Mouse (Mus musculus) kidney, postnatal 14 days (tissue): ENCODE results near the gene Fam214a.
"Not testable (repeated sequence)": the region's sequence is repeated elsewhere in the genome, so short reads cannot be mapped to it uniquely, and the experiment has no call there.

Experiments
- DNase-seq: peaks from one replicate; pipeline ENCODE4 v3.0.0; 2022; ENCODE audit warnings: mixed read lengths

The Fam214a gene

DNA sequence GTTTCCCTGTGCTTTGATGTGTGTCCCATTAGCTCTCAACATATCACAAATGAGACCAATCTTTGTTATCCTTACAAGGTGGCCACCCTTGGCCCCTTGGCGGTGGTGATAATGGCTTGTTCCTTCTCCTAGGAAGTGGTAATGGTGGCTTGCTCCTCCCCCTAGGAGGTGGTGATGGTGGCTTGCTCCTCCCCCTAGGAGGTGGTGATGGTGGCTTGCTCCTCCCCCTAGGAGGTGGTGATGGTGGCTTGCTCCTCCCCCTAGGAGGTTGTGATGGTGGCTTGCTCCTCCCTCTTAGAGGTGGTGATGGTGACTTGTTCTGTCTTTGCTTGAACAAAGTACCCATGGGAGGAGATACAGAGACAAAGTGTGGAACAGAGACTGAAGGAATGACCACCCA, 30.0 kb downstream of the Fam214a start:
- not testable (repeated sequence) for DNase-seq

- no peak for DNase-seq
Measured at GRCm38 (mm10) chr9:74985173-74985715, 32.6 kb downstream of the Fam214a start.

DNA sequence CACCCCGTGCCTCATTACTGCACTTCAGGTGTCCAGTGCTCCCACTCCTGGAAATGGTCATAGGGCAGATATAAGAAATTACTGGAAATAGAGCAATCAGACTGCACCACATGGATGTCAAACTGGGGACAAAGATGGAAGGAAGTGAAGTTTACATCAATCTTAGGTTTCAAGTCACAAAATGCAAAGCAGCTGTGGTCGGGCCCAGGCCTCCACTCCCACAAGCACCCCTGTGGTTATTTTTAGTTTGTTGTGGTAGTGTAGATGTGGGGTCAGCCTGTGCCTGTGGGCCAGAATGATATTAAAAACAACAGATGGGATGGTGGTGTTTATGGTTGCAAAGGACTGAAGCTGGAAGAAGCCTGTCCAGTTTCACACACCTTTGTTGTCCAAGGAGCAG, 33.1 kb downstream of the Fam214a start:
- DNase-seq, result no peak

DNA sequence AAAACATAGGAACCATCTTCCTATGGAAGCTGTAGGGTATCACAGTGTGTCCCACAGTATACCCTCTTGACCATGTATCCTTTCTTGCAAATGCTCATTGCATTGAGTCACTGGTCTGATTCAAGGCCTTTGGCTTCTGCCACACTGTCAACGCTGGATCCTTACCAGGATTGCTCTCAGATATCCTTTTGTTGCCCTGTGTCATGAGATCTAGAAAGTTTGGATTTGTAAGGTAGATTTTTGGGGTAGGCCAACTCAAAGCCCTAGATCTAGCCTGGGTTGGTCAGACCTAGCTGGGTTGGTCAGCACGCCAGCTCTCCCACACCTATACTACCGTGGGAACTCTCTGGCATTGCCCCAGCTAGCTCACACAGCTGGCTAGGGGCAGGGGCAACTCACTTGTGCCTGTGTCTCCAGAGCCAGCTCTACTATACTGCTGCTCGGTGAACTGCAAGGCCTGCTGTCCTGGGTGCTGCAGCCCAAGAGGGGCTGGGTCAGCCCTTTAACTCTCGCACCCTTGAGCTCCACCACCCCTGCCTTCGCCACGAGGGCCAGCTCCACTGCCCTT, 36.3 kb downstream of the Fam214a start:
- DNase-seq, result no peak

DNA sequence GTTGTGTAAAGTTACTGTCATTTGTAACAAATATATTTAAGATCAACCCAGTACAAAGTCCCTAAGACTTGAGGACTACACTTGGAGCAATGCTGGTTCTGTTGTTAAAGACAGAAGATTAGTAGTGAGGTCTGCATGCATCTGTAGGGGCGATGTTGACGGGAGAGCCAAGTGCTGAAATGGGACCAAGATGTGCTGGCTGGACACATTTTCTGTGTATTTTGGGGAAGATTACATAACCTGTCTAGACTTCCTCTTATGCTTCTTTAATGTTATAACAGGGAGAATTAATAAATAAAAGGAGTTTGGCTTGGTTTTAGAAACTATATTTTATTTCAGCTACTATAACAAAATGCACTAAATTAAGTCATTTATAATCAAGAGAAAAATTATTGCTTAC, 37.3 kb downstream of the Fam214a start:
- DNase-seq, result no peak

- DNase-seq, result no peak
Measured at GRCm38 (mm10) chr9:74994611-74995257, 42.0 kb downstream of the Fam214a start.

- DNase-seq, result no peak
Measured at GRCm38 (mm10) chr9:74996349-74996748, 43.7 kb downstream of the Fam214a start.

DNA sequence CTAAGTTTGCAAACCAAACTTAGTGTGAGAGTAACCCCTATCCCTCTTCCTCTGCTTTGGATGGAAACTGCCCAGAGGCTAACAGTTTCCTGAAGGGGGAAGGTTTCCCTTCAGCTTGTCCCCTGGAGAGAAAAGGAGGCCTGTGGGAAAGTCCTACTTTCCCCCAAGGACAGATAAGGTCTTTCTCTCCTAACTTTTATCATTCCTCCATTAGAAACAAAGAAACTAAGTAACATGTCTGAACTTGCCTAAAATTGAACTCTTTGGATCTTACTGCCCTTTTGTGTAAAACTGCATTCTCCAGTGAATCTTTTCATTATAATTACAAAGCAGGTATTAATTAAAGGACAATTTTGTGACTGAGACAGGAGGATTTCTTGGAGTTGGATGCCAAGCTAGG, 45.3 kb downstream of the Fam214a start:
- no peak for DNase-seq

- no peak for DNase-seq
Measured at GRCm38 (mm10) chr9:75001006-75001405, 48.3 kb downstream of the Fam214a start.

DNA sequence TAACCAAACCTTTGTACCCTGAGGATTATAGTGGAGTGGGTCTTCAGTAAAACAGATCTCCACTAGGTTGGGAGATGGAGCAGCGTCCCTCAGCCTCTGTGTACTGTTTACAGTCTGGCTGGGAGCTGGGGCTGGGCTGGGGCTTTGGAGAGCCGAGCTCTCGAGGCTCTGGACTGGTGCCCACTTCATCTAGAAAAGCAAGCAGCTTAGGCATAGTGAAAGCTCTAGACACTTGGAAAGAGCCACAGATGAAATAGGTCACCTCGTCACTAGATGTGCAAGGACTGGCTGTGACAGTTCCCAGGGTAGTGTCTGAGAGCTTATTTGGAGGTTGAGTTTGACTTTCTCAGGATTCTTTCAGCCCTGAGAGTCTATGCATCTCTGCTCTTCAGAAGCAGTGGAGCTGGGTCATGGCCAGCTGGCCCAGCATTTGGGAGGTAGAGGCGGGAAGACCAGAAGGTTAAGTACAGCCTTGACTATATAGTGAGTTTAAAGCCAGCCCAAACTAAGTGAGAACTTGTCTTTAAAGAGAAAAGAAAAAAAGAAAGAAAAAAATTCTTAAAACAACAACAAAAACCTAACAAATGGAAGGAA, 49.0 kb downstream of the Fam214a start:
- peak; percentile 35 for DNase-seq

- no peak for DNase-seq
Measured at GRCm38 (mm10) chr9:75002262-75002661, 49.6 kb downstream of the Fam214a start.

GRCm38 (mm10) chr9:75004203-75004602, 51.5 kb downstream of the Fam214a start:
- no peak for DNase-seq

- DNase-seq, result no peak
Measured at GRCm38 (mm10) chr9:75016591-75016990, 63.9 kb downstream of the Fam214a start.

GRCm38 (mm10) chr9:75019181-75019580, 66.5 kb downstream of the Fam214a start:
- no peak for DNase-seq

- DNase-seq, result no peak
Measured at GRCm38 (mm10) chr9:75019592-75019991, 66.9 kb downstream of the Fam214a start.

DNA sequence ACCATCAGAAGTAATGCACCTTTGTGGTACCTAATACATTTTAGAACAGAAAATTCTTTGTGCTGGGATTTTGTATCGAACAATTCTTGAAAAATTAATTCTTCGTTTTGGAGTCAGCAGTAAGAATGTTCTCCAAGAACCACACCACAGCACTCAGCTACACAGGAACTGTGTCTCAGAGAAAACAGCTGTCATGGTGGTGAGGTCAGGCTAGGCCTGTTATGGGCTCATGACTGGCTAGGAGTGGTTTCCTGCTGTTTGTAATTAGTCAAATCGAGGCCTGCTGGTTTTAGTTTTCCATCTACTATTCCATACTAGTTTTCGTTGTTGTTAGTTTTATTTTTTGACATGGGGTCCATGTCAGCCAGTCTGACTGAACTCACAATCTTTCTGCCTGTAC, 67.9 kb downstream of the Fam214a start:
- no peak for DNase-seq

GRCm38 (mm10) chr9:75022546-75022945, 69.9 kb downstream of the Fam214a start:
- DNase-seq, result no peak

DNA sequence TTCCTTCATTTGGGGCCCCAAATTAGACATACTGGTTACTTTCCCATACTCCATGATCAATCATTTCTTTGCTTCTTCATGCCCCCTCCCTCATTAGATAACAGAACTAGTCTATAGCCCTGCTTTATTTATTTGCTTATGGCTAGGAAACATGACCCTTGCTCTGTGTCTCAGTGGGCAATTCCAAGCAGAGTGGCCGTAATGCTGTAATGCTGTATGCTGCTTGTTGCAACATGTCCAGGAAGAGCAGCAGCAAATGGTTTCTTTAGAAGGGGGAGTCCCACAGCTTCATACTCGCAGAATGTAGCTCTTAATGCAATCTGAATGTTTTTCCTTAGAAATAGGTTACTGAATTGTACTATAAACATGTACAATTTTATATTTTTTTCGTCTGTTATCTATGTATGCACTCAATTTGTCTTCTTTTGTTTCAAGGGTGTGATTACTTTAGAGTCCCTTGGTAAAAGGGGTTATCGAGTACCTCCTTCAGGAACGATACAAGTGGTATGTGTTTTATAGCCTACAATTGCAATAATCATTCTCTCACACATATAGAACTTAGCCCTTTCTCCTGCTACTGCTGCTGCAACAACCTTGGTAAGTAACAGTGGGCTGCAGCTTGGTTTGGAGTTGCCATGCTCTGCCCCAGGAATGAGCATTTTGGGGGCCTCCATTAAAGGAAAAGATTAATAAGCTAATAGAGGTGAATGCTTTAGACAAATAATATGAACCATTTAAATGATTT, 70.6 kb downstream of the Fam214a start:
- no peak for DNase-seq

GRCm38 (mm10) chr9:75024089-75024488, 71.4 kb downstream of the Fam214a start:
- no peak for DNase-seq

GRCm38 (mm10) chr9:75025689-75026088, 73.0 kb downstream of the Fam214a start:
- DNase-seq, result no peak

DNA sequence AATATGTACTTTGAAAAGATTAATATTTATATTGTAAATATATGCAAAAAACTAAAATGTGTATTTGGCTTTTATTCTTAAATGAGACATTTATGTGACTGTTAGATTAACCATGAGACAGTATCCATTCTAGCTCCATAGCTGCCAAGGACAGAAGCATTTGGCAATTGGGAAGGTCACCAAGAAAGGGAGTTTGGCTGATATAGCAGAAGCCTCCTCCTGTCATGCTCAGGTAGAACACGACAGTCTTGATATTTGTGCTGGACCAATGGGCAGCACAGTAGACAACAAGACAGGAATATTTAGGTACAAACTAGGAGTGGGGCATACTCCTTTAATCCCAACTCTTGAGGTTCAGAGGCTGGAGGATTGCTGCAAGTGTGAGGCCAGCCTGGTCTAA, 79.7 kb downstream of the Fam214a start:
- DNase-seq, result no peak

DNA sequence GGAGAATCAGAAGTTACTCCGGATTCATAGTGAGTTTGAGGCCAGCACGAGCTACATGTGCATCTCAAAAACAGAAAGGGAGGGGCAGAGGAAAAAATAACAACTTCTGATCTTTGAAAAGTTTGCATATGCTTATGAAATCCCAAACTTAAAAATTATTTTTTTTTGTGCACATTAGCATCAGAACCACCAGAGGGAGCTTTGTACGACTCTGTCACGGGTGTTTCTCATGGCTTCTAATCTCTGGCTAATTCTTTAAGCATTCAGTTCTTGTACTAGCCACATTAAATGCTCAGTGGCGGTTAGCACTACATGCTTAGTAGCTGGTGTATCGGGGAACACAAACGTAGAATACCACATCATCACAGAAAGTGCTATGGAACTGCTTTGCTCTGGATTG, 80.5 kb downstream of the Fam214a start:
- DNase-seq, result no peak

GRCm38 (mm10) chr9:75034691-75035090, 82.0 kb downstream of the Fam214a start:
- DNase-seq, result no peak

DNA sequence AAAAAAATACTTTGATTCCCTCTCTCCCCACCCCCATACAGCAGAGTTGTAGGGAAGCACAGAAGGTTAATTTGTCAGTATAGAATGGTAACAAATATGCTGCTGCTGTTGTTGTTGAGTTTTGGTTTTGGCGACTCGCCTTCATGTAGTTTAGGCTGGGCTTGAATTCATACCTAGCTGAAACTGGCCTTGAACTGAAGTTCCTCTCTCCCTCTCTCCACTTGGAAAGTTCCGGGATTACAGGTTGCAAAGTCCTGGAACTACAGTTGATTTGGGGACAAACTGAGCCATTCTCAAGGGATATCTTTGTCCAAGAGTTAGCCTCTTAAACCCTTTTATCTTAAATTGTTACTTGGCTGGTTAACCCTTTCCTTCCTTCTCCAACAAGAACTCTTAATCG, 83.3 kb downstream of the Fam214a start:
- DNase-seq, result no peak
